Comparison of ENCODE assay signal across 9 mouse cellular contexts in genomic region chr7:19875948-19876682, GRCm38 (mm10). TPM values are rescaled to one million over a fixed set of nuclear protein-coding genes. Genes with fewer than 3 reads are reported as not detected.
DNase-seq lines count a peak whose midpoint lies in the region; ATAC-seq and TF ChIP-seq lines count a peak whose summit lies in the region.
"Had no signal": no experiment of that assay in that cellular context is flagged by ENCODE, and none has a peak within 500 bp of the region (broad histone marks: within the 10 kb centered on the region; RNA-seq: fewer than 3 reads in every experiment).

No protein-coding gene starts in this region.

- POLR2A ChIA-PET in Patski (lab: Charles Lee) = no interaction called here

- H3K9ac ChIP-seq in forebrain, embryonic 16.5 days (replicated peaks; ENCODE audit: low read depth, low read length) = no peak overlapping the region
- no peak overlapping the region for H3K9ac ChIP-seq in liver, embryonic 16.5 days (ENCODE audit: low read depth, low read length)

- H3K27ac ChIP-seq in forebrain, embryonic 16.5 days (ENCODE audit: low read length) = no peak overlapping the region
- H3K27ac ChIP-seq in liver, embryonic 16.5 days (ENCODE audit: low read length) = no peak overlapping the region

- no peaks in the 10 kb centered on the region for H3K36me3 ChIP-seq in forebrain, embryonic 16.5 days (ENCODE audit: control insufficient read depth, insufficient read depth)
- H3K36me3 ChIP-seq in liver, embryonic 16.5 days (ENCODE audit: control insufficient read depth, insufficient read depth) = no peaks in the 10 kb centered on the region

- no peaks in the 10 kb centered on the region for H3K4me1 ChIP-seq in forebrain, embryonic 16.5 days (replicated peaks; ENCODE audit: control insufficient read depth, insufficient read depth, low read length)
- H3K4me1 ChIP-seq in liver, embryonic 16.5 days (ENCODE audit: control insufficient read depth, low read depth, low read length) = peaks cover 9% of the 10 kb centered on the region

- peak; percentile 79 for TF ChIP-seq CTCF in Patski (IDR thresholded peaks at IDR 0.05)

- no peak overlapping the region for H3K4me2 ChIP-seq in forebrain, embryonic 16.5 days (ENCODE audit: low read length)
- H3K4me2 ChIP-seq in liver, embryonic 16.5 days (ENCODE audit: low read depth, low read length) = no peak overlapping the region

- CTCF ChIA-PET in Patski (lab: Charles Lee) = interaction anchor here (0.6 to 2.5 kb wide), 11 partner anchors 9 to 127 kb away, joined by 3 to 9 read pairs (median 3); partner anchors contain the start of gene Cblc

- H3K4me3 ChIP-seq in forebrain, embryonic 16.5 days (replicated peaks; ENCODE audit: low read length) = no peak overlapping the region
- no peak overlapping the region for H3K4me3 ChIP-seq in liver, embryonic 16.5 days (ENCODE audit: low read depth, low read length)
- H3K4me3 ChIP-seq: erythroblast, embryonic 14.5 days had no signal

- peak; percentile 32 for DNase-seq in left cerebral cortex, adult 11 months (ENCODE audit: low spot score)
- no peak for DNase-seq in left cerebral cortex, adult 8-10 months (ENCODE audit: low spot score in 2 of 2)
- DNase-seq in Patski (ENCODE audit: low read depth, low spot score) = no peak
- DNase-seq in kidney, adult 8-10 months = peak; percentile 46 to 70
- DNase-seq in neural tube, embryonic 10.5 days (ENCODE audit: extremely low spot score, low spot score) = peak; percentile 21
- DNase-seq in urinary bladder, postnatal 4 days (ENCODE audit: low spot score in 2 of 2) = no peak

- in situ Hi-C loops in Patski (cut with MboI; ENCODE audit: low pct_unique_long_range_greater_than_20kb) = loop anchor here (5.0 kb wide), 1 partner anchor 81 kb away; no protein-coding TSS in a partner anchor

- 50% methylated on average over 13 of the region's 13 CpGs for WGBS in forebrain, embryonic 16.5 days
- 23% methylated on average over 13 of the region's 13 CpGs for WGBS in liver, embryonic 16.5 days (ENCODE audit: insufficient replicate concordance)

- no peak for ATAC-seq in Patski
- peak; percentile 64 for ATAC-seq in forebrain, embryonic 16.5 days
- ATAC-seq in liver, embryonic 16.5 days (ENCODE audit: low read depth) = peak; percentile 25; the same call in 1 of the 2 replicates

- no peaks in the 10 kb centered on the region for H3K9me3 ChIP-seq in forebrain, embryonic 16.5 days (ENCODE audit: control insufficient read depth, low read length)
- H3K9me3 ChIP-seq in liver, embryonic 16.5 days (replicated peaks; ENCODE audit: control insufficient read depth, low read length) = no peaks in the 10 kb centered on the region

- H3K27me3 ChIP-seq in Patski = no peaks in the 10 kb centered on the region
- no peaks in the 10 kb centered on the region for H3K27me3 ChIP-seq in forebrain, embryonic 16.5 days (replicated peaks; ENCODE audit: control insufficient read depth, insufficient read depth, low read length)
- H3K27me3 ChIP-seq in liver, embryonic 16.5 days (ENCODE audit: control insufficient read depth, insufficient read depth, low read depth, low read length) = no peaks in the 10 kb centered on the region

RNA-seq across cellular contexts. Expression of gene Ceacam19, which starts 11.7 kb away (rescaled TPM):
- total RNA-seq in left cerebral cortex, adult 8-10 months (2022) = not detected
- 0.21 TPM for polyA plus RNA-seq in Patski (2021)
- polyA plus RNA-seq in forebrain, embryonic 16.5 days (2015; fragmentation: Nextera tagmentation; extraction: Ambion mirVana) = not detected in 2 replicates
- polyA plus RNA-seq in liver, embryonic 16.5 days (2015; fragmentation: Nextera tagmentation; extraction: Ambion mirVana) = not detected in 2 replicates
- polyA plus RNA-seq: erythroblast, embryonic 14.5 days had no signal

RNA-seq across cellular contexts. Expression of gene Ceacam16, which starts 15.0 kb away (rescaled TPM):
- total RNA-seq in left cerebral cortex, adult 8-10 months (2022) = not detected
- not detected for polyA plus RNA-seq in Patski (2021)
- polyA plus RNA-seq in forebrain, embryonic 16.5 days (2015; fragmentation: Nextera tagmentation; extraction: Ambion mirVana) = 0.46 and 0.77 TPM in 2 replicates
- polyA plus RNA-seq in liver, embryonic 16.5 days (2015; fragmentation: Nextera tagmentation; extraction: Ambion mirVana) = not detected in 2 replicates
- polyA plus RNA-seq: erythroblast, embryonic 14.5 days had no signal

RNA-seq across cellular contexts. Expression of gene Gm19345, which starts 24.3 kb away (rescaled TPM):
- 1 to 10 TPM; 1.4 to 2.5 (median 2.0) TPM for total RNA-seq in left cerebral cortex, adult 8-10 months (2022)
- 0.10 TPM for polyA plus RNA-seq in Patski (2021)
- polyA plus RNA-seq in forebrain, embryonic 16.5 days (2015; fragmentation: Nextera tagmentation; extraction: Ambion mirVana) = 8.8 and 11.8 TPM in 2 replicates
- 0.08 TPM in 1 of 2 replicates, not detected in the other for polyA plus RNA-seq in liver, embryonic 16.5 days (2015; fragmentation: Nextera tagmentation; extraction: Ambion mirVana)
- polyA plus RNA-seq: erythroblast, embryonic 14.5 days had no signal

RNA-seq across cellular contexts. Expression of gene Pvr, which starts 44.8 kb away (rescaled TPM):
- total RNA-seq in left cerebral cortex, adult 8-10 months (2022) = 10 to 100 TPM in 2 of 4 experiments, 1 to 10 TPM in 2; 7.0 to 12.4 (median 10.5) TPM
- polyA plus RNA-seq in Patski (2021) = 38.0 TPM
- 7.6 and 10.3 TPM in 2 replicates for polyA plus RNA-seq in forebrain, embryonic 16.5 days (2015; fragmentation: Nextera tagmentation; extraction: Ambion mirVana)
- 3.4 and 3.6 TPM in 2 replicates for polyA plus RNA-seq in liver, embryonic 16.5 days (2015; fragmentation: Nextera tagmentation; extraction: Ambion mirVana)

RNA-seq across cellular contexts. Expression of gene Bcl3, which starts 53.5 kb away (rescaled TPM):
- 1 to 10 TPM in 2 of 4 experiments, under 1 TPM in 1, not detected in 1; 0.57 to 6.4 (median 2.9) TPM for total RNA-seq in left cerebral cortex, adult 8-10 months (2022)
- polyA plus RNA-seq in Patski (2021) = 70.5 TPM
- 0.30 and 0.92 TPM in 2 replicates for polyA plus RNA-seq in forebrain, embryonic 16.5 days (2015; fragmentation: Nextera tagmentation; extraction: Ambion mirVana)
- polyA plus RNA-seq in liver, embryonic 16.5 days (2015; fragmentation: Nextera tagmentation; extraction: Ambion mirVana) = 4.1 and 4.4 TPM in 2 replicates

Comparison
In these comparisons a context has a peak if more than half of its experiments do, and no peak if none do; other contexts are left out.
1. DNase-seq: peak in left cerebral cortex, adult 11 months (single experiment), kidney, adult 8-10 months (2 of 2) and neural tube, embryonic 10.5 days (single experiment); none in left cerebral cortex, adult 8-10 months (0 of 2), Patski (single experiment) and urinary bladder, postnatal 4 days (0 of 2).